Mouse (Mus musculus) cortical plate, adult 2 months (tissue): ENCODE data around the gene Slc16a11.

ENCODE experiments used
- CTCF ChIP-seq: fragments of 200-500 bp; IDR thresholded peaks from 2 replicates; pipeline ENCODE4 v1.5.1; 2011; ENCODE audit warnings: mild to moderate bottlenecking, control low read depth, low read length; ENCODE audit not compliant: insufficient read depth; ENCODE audit errors: extremely low read depth
- POLR2A ChIP-seq: fragments of 200-500 bp; IDR thresholded peaks from 2 replicates; pipeline ENCODE4 v1.6.1; 2011; ENCODE audit warnings: mild to moderate bottlenecking, low read length, control low read depth; ENCODE audit not compliant: insufficient read depth; ENCODE audit errors: extremely low read depth

- TF ChIP-seq CTCF (no peak), POLR2A (no peak)
Observed at GRCm38 (mm10) chr11:70265819-70266218, 53.3 kb downstream of the Slc16a11 start.
